Mouse (Mus musculus) lung, postnatal 36 days (tissue): Measurements from ENCODE around the gene Myh13.

Experiments
- DNase-seq: peaks from one replicate; pipeline ENCODE4 v3.0.0; 2022; ENCODE audit warnings: mixed read lengths

Myh13 gene

GRCm38 (mm10) chr11:67321358-67321757, at the start of gene Myh13:
Myh13 (plus strand) TSS chr11:67321658.
- DNase-seq, result no peak

- DNase-seq, result no peak
Measured at GRCm38 (mm10) chr11:67276601-67277174, 44.8 kb upstream of the Myh13 start, which contains the start of gene Myh8. Myh8 (plus strand) TSS chr11:67277124.

DNA sequence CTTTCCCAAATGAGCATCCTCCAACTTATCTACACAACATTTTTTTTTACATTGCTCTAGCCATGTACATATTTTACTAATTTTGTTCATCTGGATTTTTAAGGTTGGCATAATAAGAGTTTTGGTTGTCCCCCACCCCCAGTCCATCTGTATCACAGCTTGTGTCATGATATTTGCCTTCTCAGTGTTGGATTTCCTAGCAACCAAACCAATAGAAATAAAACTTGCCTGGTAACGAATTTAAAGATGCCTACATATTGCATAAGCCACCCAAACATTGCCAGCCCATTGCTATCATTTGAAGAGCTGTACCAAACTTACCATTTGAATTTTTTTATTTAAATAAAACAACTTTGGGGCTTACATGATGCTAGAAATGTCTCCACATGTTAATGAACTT, 28.0 kb upstream of the Myh13 start:
- no peak for DNase-seq

- DNase-seq, result no peak
Measured at GRCm38 (mm10) chr11:67313733-67314452, 7.6 kb upstream of the Myh13 start.

GRCm38 (mm10) chr11:67326536-67326935, 5.1 kb downstream of the Myh13 start:
- DNase-seq, result no peak

GRCm38 (mm10) chr11:67344556-67344955, 23.1 kb downstream of the Myh13 start:
- no peak for DNase-seq

GRCm38 (mm10) chr11:67345186-67345855, 23.9 kb downstream of the Myh13 start:
- no peak for DNase-seq

GRCm38 (mm10) chr11:67345856-67346236, 24.4 kb downstream of the Myh13 start:
- no peak for DNase-seq

- DNase-seq, result peak; percentile 82
Measured at GRCm38 (mm10) chr11:67350153-67350768, 28.8 kb downstream of the Myh13 start.

DNA sequence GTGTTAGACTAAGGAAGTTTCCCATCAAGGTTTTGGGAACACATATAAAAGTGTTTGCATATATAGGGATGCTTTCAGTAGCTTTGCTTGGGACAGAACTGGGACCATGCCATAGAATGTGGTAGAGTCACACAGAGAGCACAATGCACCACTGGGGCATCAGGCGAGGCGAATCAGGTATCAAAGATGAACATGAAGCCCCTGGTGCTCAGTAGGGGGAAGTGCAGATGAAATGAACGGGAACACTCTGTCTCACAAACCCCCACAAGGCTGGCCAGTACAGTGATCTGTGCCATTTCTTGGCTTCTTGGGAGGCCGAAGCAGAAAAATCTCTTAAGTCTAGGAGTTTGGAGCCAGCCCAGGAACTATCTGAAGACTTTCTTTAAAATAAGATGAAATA, 31.6 kb downstream of the Myh13 start:
- no peak for DNase-seq

GRCm38 (mm10) chr11:67358031-67358430, 36.6 kb downstream of the Myh13 start:
- no peak for DNase-seq

DNA sequence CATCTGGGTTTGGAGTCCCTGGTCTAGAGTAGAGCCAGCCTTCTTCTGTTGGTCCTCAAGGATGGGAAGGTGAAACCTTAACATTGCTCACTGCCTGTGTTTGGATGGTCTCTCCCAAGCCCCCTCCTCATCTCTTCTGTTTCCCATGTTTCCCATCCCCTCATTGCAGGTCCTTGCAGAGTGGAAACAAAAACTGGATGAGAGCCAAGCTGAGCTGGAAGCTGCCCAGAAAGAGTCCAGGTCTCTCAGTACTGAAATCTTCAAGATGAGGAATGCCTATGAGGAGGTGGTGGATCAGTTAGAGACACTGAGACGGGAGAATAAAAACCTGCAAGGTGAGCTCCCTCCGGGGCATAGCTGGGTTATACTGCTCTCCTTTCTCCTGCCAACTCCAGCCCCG, 40.8 kb downstream of the Myh13 start:
- DNase-seq, result no peak

DNA sequence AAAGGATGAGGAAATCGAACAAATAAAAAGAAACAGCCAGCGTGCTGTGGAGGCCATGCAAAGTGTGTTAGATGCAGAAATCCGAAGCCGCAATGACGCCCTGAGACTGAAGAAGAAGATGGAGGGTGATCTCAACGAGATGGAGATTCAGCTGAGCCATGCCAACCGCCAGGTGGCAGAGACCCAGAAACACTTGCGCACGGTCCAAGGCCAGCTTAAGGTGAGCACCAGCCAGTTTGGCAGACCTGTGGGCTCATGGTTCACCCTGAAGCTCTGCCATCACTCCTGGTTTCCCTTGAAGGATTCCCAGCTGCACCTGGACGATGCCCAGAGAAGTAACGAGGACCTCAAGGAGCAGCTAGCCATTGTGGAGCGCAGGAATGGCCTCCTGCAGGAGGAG, 43.1 kb downstream of the Myh13 start:
- DNase-seq, result no peak

DNA sequence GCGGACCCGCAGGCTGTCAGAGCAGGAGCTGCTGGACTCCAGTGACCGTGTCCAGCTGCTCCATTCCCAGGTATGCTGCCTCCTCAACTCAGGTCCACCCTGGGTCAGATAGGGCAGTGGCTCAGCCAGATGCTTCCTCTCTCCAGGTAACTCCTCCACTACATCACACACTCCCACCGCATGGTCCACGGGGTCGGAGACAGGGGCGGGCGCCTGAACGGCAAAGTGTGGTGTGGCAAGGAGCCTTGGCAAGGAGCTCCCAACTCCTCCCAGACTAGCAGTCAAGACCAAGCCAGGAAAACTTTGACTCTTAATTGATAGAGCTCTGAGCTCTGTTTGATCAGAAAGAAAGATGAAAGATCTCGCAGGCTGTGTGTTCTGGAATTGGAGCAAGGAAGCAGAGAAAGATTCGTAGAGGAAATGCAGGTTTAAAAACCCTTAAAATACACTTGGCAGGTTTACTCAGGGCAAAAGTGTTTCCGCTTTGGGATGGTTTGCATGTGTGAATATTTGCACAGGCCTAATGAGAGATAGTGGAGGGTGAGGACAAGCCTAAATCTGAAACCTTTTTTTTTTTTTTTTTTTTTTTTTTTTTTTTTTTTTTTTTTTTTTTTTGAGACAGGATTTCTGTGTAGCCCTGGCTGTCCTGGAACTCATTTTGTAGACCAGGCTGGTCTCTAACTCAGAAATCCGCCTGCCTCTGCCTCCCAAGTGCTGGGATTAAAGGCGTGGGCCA, 43.7 kb downstream of the Myh13 start:
- peak; percentile 7 for DNase-seq

DNA sequence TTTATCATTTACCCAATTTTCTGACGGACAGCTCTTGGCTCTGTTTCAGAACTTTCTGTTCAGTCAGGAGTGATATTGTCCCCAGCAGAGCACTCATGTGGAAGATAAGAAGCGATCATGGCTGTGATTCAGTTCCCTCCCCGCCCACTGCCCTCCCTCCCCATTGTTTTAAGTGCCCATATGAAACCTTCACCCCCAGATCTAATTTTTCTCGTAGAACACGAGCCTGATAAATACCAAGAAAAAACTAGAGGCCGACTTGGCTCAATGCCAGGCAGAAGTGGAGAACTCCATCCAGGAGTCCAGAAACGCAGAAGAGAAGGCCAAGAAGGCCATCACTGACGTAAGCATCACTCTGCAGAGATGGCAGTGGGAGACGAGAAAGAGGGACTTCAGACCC, 45.5 kb downstream of the Myh13 start:
- no peak for DNase-seq

DNA sequence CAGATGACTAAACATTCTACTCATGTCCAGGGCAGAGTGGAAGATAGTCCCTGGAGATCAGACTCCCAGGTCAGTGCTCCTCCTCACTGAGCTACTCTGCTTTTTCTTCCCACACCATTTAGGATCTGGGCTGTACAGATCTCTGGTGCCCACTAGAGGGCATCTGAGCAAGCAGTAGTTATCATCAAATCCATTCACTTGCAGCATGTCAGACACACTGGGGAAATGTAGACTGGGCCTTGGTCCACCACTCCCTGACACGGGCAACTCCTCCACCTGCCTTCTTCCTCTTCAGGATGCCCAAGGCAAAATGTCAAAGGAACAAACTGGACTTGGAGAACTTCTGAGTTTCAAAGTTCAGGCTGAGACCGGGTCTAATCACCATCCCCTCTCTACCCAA, 51.9 kb downstream of the Myh13 start:
- peak; percentile 61 for DNase-seq

DNA sequence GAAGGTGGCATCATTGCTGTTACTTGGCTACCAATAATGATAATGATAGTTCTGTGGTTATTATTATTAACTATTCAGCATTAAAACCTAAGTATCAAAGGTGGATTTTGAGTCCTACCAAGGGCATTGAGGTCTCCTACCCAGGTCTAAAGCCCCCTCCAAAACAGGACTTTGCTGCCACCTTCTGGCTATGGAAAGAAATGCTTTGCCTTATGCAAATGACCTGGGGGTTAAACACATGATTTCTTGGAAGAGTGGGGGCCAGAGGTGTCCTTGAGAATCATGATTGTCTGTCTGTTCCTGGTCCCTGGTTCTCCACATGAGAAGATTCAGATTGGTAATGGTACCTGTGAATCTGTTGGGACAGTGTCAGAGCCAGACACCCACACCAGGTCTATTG, 54.9 kb downstream of the Myh13 start:
- peak; percentile 9 for DNase-seq

- peak; percentile 76 for DNase-seq
Measured at GRCm38 (mm10) chr11:67379703-67380510, 58.4 kb downstream of the Myh13 start.

- DNase-seq, result no peak
Measured at GRCm38 (mm10) chr11:67381833-67382232, 60.4 kb downstream of the Myh13 start.

DNA sequence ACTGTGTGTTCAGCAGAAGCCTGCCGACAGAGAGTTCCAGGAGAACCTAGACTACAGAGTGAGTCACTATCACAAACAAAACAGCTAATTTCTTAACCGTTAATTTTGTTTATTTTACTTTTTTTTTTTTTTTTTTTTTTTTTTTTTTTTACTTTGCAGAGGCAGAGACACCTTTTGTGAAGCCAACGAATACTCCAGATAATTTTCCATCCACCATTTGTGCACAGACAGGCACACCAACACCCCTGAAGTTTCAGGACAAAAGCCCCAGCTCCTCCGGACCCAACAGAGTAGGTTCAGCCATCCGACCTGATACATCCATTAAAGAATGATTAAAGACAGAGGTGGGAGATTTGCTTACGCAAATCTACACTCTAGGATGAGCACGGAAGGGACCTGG, 63.2 kb downstream of the Myh13 start:
- no peak for DNase-seq

- DNase-seq, result no peak
Measured at GRCm38 (mm10) chr11:67386815-67387415, 65.5 kb downstream of the Myh13 start.
